Mouse (Mus musculus) layer of hippocampus, adult 2 months (tissue): Measurements from ENCODE around the gene Zc3h12a. TPM values are rescaled to one million over a fixed set of nuclear protein-coding genes. Genes with fewer than 3 reads are reported as not detected.

ENCODE experiments used
- DNase-seq, 2 experiments: peaks; one replicate each; pipeline ENCODE4 v3.0.0; 2022; ENCODE audit warnings: low spot score in 2 of 2
- H3K27ac ChIP-seq: fragments of 200-600 bp; 2 replicates; pipeline ENCODE4 v1.8.1; 2022
- H3K4me3 ChIP-seq: fragments of 200-600 bp; 2 replicates; pipeline ENCODE4 v1.8.1; 2022; ENCODE audit warnings: mild to moderate bottlenecking
- CTCF ChIP-seq: fragments of 200-600 bp; conservative IDR thresholded peaks from 2 replicates; pipeline ENCODE4 v1.8.1; 2022; ENCODE audit warnings: antibody characterized with exemption, mild to moderate bottlenecking, moderate library complexity
- total RNA-seq, 2 experiments: library from RNA; stranded (reverse); gene quantifications; 2 replicates each; pipeline ENCODE4 v1.2.3; 2021

Zc3h12a gene
- total RNA-seq, 2 experiments from 2014 or later = 1.1 to 1.2 TPM

DNA sequence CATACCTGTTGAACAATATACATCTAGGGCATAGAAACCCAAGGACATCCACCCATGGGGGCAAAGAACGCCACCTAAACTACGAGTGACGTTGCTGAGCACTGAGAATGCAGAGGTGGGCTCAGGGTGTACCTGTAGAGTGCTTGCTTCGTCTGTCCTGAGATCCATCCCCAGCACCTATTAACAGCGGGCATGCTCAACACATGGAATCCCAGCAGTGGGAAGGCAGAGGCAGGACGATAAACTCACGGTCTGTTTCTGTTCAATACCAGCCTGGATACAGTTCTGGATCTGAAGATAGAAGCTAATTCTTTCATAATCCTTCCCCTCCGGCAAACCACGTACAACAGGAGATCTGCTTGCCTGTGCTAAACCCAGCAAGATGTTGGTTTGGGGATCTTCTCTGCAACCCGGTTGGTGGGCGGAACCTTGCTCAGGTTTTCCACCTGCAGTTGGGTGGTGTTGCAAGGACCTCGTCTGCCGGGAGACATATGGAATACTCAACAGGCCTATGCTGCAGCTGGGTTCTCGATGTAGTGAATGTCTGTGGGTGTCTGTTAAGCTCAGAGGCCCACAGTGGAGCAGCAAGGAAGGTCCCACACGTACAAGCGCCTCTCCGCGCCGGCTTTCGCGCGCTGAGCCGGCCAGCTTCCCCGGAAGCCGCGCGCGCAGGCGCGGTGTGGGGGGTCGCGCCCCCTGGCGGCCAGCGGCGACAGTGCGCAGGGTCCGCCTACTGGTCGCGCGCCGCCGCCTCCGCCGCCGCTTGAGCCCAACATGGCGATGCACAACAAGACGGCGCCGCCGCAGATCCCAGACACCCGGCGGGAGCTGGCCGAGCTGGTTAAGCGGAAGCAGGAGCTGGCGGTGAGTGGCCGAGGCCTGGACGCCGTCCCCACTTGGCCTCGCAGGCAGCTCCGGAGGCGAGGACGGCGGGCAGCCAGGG is 43.0 kb downstream of the Zc3h12a start, which contains the start of gene Meaf6:
Gene Meaf6, plus strand, starts transcription at position 732 of the 943 bp plus-strand sequence.
- H3K27ac ChIP-seq = peak within 1 kb of the TSS; percentile 98
- H3K4me3 ChIP-seq = peak within 1 kb of the TSS; percentile 84
- DNase-seq = peak; percentile 89 to 95
- peak; percentile 95 for TF ChIP-seq CTCF

DNA sequence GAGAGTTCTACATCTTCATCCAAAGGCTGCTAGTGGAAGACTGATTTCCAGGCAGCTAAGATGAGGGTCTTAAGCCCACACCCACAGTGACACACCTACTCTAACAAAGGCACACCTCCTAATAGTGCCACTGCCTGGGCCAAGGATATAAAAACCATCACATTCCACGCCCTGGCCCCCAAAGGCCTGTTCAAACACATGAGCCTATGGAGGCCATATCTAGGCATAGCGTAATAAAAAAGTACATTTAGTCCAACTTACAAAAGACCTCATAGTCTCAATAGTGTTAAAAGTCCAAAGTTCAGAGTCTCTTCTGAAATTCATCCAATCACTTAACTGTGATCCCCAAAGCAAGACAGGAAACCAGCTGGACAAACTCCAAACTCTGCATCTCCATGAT is 48.9 kb downstream of the Zc3h12a start:
- no peak for DNase-seq
- no peak for TF ChIP-seq CTCF
- Histone ChIP-seq H3K27ac (no peak overlapping the region), H3K4me3 (no peak overlapping the region)

DNA sequence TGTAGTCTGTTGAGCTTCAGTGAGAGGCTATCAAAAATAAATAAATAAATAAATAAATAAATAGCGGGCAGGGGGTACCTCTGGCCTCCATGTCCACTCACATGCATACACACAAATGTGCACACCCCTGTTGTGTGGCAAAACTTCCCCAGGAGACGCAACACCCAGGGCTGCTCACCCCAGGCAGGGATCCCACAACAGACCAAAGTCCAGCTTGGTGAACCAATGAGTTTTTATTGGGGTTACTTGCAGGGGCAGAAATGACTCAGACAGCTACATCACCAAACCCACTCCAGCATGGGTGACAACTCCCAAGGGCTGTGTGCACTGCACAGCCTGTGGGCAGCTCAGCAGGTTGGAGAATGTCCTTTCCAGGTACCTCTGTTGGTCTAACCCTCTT is 49.9 kb downstream of the Zc3h12a start:
- no peak overlapping the region for H3K4me3 ChIP-seq
- no peak overlapping the region for H3K27ac ChIP-seq
- no peak for TF ChIP-seq CTCF
- no peak for DNase-seq

Other genes with a start within 250 kb of the Zc3h12a start
- 10 to 100 TPM; 42.5 to 51.3 TPM for gene Epha10, start 246.9 kb downstream of the Zc3h12a start, total RNA-seq
- 10 to 100 TPM; 22.1 to 23.6 TPM for gene 9930104L06Rik, start 190.8 kb downstream of the Zc3h12a start, total RNA-seq
- gene Cdca8, start 188.5 kb downstream of the Zc3h12a start, total RNA-seq = 1 to 10 TPM; 2.1 to 2.9 TPM
- 1 to 10 TPM; 9.5 to 9.8 TPM for gene Rspo1, start 141.4 kb downstream of the Zc3h12a start, total RNA-seq
- gene Gnl2, start 111.3 kb downstream of the Zc3h12a start, total RNA-seq = 10 to 100 TPM; 67.9 to 76.1 TPM
- gene Dnali1, start 62.1 kb downstream of the Zc3h12a start, total RNA-seq = under 1 TPM; 0.64 to 1.00 TPM
- 10 to 100 TPM; 14.6 to 16.3 TPM for gene Snip1, start 61.2 kb downstream of the Zc3h12a start, total RNA-seq
- gene Meaf6, start 42.7 kb downstream of the Zc3h12a start, total RNA-seq = 100 to 1,000 TPM; 111 to 116 TPM